Mouse (Mus musculus) MEL (cell line): ENCODE results near the gene 9030612E09Rik.

Experiments used
- CTCF ChIP-seq, 3 experiments: IDR thresholded peaks in 2 of 3; conservative IDR thresholded peaks in 1 of 3; 2 replicates each; pipeline ENCODE4 v1.5.1; 2011 to 2012; ENCODE audit warnings: low read length in 3 of 3, low read depth in 2 of 3, mild to moderate bottlenecking in 2 of 3, improper control_type of control experiment in 1 of 3, inconsistent platforms in 1 of 3, mixed read lengths in 1 of 3, moderate library complexity in 1 of 3; ENCODE audit not compliant: control insufficient read depth in 1 of 3, insufficient read depth in 1 of 3, poor library complexity in 1 of 3, severe bottlenecking in 1 of 3
- EP300 ChIP-seq, 2 experiments: IDR thresholded peaks; 2 replicates each; pipeline ENCODE4 v1.6.1; 2011; ENCODE audit warnings: improper control_type of control experiment in 2 of 2, low read length in 2 of 2, low read depth in 1 of 2, mild to moderate bottlenecking in 1 of 2
- GABPA ChIP-seq: IDR thresholded peaks from 2 replicates; pipeline ENCODE4 v1.6.1; 2012; ENCODE audit warnings: low read depth, mild to moderate bottlenecking, inconsistent platforms, low read length, improper control_type of control experiment, moderate library complexity
- NRF1 ChIP-seq: IDR thresholded peaks from 2 replicates; pipeline ENCODE4 v1.6.1; 2014; ENCODE audit warnings: low read depth, mild to moderate bottlenecking, inconsistent platforms, low read length, improper control_type of control experiment, moderate library complexity; ENCODE audit not compliant: poor library complexity, insufficient read depth, severe bottlenecking
- POLR2A ChIP-seq, 2 experiments: IDR thresholded peaks; 2 replicates each; pipeline ENCODE4 v1.6.1; 2011 to 2012; ENCODE audit warnings: low read length in 2 of 2, mild to moderate bottlenecking in 2 of 2, control low read depth in 1 of 2, improper control_type of control experiment in 1 of 2, low read depth in 1 of 2, moderate library complexity in 1 of 2; ENCODE audit not compliant: control insufficient read depth in 1 of 2, insufficient read depth in 1 of 2, poor library complexity in 1 of 2
- POLR2AphosphoS5 ChIP-seq: IDR thresholded peaks from 2 replicates; pipeline ENCODE4 v1.6.1; 2012; ENCODE audit warnings: low read depth, borderline replicate concordance, mild to moderate bottlenecking, inconsistent platforms, low read length, moderate library complexity, mixed read lengths
- USF2 ChIP-seq, 2 experiments: IDR thresholded peaks; 2 replicates each; pipeline ENCODE4 v1.6.1; 2011 to 2012; ENCODE audit warnings: improper control_type of control experiment in 2 of 2, low read length in 2 of 2, borderline replicate concordance in 1 of 2, inconsistent platforms in 1 of 2, low read depth in 1 of 2, mild to moderate bottlenecking in 1 of 2; ENCODE audit not compliant: insufficient read depth in 1 of 2

DNA sequence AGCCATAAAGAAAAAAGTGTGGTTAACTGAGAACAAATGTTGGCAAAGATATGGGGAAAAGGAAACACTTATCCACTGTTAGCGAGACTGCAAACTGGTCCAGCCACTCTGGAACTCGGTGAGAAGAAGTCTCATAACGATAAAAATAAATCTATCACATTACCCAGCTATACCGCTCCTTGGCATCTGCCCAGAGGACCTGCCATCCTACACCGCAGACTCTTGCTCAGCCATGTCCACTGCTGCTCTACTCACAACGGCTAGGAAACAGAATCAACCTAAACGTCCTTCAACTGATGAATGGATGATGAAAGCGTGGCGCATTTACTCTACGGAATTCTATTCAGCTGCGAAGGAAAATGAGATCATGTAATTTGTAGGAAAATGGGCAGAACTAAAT lies 26.0 kb upstream of the 9030612E09Rik start:
- no peak; a peak in 1 of 4 replicates for TF ChIP-seq EP300 (IDR thresholded peaks at IDR 0.05; ENCODE audit: low read depth in 1 of 2, low read length in 2 of 2)
- no peak for TF ChIP-seq CTCF (IDR thresholded peaks at IDR 0.05 in 2 of 3, conservative IDR thresholded peaks at IDR 0.05 in 1 of 3; ENCODE audit: control insufficient read depth in 1 of 3, insufficient read depth in 1 of 3, low read depth in 2 of 3, low read length in 3 of 3, poor library complexity in 1 of 3, severe bottlenecking in 1 of 3)
- no peak for TF ChIP-seq POLR2AphosphoS5
- no peak for TF ChIP-seq POLR2A (IDR thresholded peaks at IDR 0.05; ENCODE audit: control insufficient read depth in 1 of 2, insufficient read depth in 1 of 2, low read depth in 1 of 2, low read length in 2 of 2, poor library complexity in 1 of 2)
- TF ChIP-seq GABPA: no peak
- no peak for TF ChIP-seq USF2 (IDR thresholded peaks at IDR 0.05; ENCODE audit: borderline replicate concordance in 1 of 2, insufficient read depth in 1 of 2, low read depth in 1 of 2, low read length in 2 of 2)
- no peak for TF ChIP-seq NRF1
